Mouse (Mus musculus) lung, postnatal 14 days (tissue): ENCODE data around the gene Ppp2r1b.
A peak's percentile ranks its signal among the peaks of the same experiment; 100 is the strongest.

Experiments used
- DNase-seq: peaks from one replicate; pipeline ENCODE4 v3.0.0; 2021

Gene Ppp2r1b

DNA sequence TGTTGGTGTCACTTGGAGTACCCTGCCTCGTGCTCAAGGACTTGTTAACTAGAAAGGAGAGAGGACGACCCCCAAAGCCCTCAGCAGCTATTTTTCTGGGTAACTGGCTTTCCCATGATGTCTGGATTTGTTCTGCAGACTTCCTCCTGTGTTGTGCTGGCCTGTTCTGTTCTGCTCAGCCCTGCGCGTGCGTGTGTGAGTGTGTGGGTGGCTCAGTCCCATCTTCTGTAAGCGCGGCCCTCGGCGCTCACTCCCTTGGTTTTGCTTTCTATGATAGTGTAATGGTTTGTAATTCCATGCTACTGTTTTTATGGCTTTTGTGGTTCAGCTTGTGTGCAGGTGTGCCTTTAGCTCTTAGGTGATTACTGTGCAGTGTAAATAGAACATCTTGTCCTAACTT, 28.1 kb downstream of the Ppp2r1b start:
- DNase-seq, result no peak

DNA sequence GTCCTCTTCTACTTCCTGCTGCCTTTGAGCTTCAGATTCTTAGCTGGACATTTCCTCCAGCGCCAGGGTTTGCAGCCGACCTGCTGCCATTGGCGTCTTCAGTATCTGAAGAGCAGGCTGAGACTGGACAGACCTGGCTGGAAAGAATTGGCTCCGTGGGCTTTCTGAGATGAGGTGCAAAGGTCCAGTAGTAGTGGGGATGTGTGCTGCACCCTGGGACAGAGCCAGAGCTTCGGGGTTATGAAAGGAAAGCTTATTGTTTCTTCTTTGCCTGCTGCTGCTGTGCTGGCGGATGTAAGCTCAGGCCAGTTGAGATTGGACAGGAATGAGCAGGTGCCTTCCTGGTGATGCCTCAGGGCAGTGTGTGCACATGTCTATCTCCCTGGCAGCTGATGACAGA, 28.9 kb downstream of the Ppp2r1b start:
- DNase-seq, result no peak

DNA sequence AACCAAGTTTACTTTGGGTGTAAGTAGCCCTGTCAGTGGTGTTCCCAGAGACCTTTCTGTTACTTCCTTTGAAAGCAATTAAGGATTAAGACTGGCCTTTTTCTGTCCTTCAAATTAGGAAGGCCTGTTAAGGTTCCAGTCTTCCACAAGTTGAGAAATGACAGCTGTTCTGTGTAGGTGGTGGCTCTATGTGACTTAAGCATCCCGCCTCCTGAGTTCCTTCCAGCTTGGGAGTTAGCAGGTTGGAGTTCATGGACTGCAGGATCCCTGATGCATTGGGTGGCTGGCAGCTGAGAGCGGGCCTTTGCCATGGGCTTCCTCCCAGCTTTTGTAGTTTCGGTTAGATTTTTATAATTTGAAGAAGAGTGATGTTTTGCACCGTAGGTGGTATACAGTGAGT, 30.4 kb downstream of the Ppp2r1b start:
- DNase-seq, result no peak

DNA sequence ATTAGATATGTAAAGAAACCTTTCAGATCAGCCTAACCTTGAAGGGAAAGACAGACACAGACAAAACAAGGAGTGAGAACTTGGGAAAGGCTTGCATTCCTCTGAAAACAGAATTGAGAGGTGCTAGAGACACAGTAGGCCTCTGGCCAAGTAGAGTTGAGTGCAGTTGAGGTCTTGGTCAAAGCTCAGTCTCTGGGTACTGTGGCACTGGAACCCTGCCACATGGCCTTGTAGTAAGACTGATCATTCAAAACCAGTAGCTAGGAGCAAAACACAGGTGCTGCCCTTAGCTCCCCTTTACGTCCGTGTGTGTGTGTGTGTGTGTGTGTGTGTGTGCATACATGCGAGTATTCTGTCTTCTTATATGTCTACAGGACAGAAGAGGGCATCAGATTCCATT, 31.2 kb downstream of the Ppp2r1b start:
- no peak for DNase-seq

DNA sequence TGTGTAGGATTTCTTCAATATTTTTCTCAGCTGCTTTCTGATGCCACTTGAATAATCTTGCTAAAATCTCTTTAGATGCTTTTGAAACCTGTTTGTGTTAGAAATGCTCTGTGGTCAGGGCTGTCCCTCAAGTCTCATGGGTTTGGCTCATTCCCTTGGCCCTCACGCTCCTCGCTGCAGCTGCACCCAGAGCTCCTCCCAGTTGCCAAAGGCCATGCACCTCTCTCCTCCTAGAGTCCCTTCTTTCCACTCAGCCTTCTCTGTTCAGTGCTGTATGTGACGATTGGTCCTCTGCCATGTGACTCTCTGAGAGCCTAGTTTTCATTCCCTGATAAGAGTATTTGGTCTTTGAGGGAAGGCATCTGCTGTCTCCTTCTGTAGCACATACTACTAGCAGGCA, 32.3 kb downstream of the Ppp2r1b start:
- DNase-seq, result no peak

DNA sequence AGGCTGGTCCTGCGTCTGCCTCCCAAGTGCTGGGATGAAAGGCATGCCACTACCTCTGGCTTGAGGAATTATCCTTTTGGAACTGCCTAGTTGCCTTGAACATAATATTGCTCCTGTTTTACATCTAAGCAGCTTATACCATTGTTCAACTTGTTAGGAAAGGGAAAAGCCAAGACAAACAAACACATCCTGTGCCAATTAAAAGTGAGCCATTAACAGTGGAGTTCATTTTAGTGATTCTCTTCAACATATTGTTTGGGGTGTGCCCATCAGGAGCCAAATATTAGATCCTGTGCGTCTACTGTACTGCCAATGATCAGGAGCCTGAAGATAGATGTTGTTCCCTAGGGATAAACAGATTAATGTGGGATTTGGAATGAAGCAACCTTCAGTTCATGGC, 37.1 kb downstream of the Ppp2r1b start:
- no peak for DNase-seq

DNA sequence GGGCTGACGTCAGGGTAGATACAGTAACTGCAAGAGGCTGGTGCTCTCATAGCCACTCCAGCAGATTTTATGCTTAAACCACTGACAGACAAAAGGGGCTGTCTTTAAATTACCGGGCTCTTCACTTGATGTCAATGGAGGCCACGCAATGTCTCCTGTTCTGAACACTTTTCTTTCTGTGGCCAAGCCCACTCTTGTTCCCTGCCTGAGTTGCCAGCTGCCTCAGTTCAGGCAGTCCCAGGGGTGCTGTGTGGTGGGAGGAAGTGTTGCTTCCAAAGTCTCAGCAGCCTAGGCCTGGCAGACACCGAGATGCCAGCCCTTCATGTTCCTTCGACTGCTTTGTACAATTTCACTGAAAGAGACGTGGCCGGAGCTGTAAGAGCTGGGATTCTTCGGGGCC, 39.0 kb downstream of the Ppp2r1b start:
- DNase-seq, result no peak

DNA sequence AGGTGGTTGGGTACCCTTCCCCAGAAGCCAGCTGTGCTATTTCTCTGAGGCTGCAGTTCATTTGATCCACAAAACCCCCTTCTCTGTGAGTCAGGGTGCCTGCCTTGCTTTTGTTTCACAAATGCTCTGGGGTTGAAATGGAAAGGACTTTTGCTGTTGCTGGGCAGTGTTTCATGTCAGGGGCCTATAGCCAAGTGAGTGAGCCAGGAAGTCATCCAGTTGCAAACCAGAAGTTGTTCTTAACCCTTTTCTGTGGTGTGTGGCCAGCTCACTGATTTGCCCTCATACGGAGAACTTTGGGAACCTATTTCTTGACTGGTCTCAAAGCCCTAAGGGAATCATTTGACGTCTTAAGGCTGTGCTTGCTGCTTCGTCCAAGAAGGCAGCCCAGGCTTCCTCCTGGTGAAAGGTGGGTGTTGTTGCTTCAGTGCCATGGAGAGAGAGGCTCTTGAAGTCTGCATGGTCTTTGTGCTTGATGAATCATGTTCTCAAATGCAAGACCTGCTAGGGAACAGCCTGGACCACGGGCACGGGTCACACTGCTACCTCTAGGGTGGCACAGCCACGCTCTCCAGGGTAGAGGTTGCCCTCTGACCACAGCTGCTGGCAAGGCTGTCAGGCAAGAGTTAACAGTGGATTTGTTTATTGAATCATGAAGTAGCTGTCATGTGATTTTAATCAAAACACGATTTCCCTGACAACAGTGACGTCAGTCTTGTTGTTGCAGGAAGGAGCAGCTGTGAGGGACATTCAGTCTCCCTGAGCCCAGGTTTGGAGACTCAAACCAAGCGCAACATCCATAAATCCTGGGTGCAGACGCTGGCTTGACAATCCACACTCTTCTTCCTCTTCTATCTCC, 39.9 kb downstream of the Ppp2r1b start:
- peak; percentile 71 for DNase-seq

DNA sequence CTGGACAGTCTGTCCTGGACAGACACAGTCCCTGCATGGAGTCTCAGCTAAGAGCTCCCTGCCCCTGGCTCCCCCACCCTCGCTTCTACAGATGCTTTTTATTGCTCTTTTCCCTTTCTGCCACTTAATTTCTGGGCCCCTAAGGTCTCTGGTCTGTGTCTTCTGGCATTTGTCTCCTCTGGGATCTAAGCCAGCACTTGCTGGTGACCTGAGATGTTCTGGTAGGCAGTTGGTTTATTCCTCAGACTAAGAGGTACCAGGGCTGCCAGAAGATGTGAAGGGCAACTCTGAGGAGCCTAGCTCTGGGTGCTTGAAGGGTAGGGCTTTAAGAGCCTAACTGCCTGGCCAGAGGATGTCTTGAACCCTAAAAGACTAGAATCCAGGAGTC, 40.5 kb downstream of the Ppp2r1b start:
- no peak for DNase-seq

DNA sequence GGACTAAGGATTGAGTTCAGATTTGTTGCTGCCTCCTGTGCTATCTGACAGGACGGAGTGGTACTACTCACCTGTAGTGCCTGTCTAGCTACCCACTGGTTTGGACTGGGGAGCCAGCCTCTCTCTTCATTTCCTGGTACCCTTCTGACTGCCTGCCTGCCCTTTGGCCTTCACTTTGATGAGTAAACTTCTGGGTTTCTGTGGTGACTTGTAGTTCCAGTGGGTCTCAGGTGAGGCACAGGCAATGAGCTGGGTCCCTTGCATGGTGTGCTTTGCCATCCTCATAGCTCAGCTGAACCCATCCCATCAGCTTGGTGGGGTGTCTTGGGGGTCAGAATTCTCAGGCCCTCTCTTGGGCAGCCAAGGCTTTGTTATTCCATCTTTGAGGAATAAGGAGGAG, 41.8 kb downstream of the Ppp2r1b start:
- no peak for DNase-seq

DNA sequence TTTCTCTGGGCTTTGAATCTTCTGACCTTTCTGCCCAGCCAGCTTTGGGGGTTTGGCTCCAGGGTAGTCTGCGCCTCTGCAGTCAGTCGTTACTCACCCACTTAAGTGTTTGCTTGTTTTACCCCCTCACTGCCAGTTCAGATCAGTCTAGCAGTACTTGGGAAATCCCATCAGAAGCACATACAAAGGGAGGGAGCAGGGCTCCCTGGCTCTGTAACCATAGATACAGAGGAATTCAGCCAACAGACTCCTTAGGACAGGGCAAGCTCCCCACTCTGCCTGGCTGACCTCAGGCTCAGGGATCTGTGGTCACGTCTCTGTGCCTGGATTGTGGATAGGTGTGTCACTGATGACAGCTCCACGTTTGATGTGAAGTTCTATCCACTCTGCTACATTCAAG, 42.2 kb downstream of the Ppp2r1b start:
- peak; percentile 21 for DNase-seq

DNA sequence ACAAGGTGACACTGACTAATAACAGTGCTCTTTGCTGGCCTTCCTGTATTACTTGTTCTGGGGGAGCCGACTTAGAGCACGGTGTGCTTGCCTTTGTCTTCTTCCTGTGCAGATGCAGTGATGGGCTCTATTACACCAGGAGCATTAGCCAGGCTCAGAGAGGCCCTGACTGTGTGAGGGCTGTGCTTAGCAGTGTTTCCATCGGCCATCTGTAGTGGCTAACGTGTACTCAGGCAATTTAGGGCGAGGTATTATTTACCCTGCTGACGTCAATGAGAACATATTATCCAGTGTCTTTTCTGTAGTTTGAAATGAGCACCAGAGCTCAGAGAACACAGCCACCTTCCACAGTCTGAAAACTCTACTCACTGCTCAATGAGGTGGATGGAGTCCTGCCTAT, 44.1 kb downstream of the Ppp2r1b start:
- no peak for DNase-seq

DNA sequence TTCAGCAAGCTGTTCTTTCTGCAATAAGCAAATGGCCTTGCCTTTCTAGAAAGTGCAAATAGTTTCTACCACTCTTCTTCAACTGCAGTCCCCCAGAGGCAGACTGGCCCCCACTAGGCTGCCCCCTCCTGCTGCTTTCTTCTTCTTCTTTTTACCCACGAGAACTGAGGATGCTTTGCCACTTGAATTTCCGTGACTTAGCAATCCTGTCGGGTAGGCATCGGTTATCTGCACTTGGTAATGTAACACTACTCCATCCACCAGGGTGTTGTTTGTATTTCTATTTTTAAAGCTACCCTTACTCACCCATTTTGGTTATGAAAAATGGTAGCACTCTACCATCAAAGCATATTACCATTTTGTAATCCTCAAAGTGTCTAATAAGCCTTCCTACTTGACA, 44.9 kb downstream of the Ppp2r1b start:
- no peak for DNase-seq

DNA sequence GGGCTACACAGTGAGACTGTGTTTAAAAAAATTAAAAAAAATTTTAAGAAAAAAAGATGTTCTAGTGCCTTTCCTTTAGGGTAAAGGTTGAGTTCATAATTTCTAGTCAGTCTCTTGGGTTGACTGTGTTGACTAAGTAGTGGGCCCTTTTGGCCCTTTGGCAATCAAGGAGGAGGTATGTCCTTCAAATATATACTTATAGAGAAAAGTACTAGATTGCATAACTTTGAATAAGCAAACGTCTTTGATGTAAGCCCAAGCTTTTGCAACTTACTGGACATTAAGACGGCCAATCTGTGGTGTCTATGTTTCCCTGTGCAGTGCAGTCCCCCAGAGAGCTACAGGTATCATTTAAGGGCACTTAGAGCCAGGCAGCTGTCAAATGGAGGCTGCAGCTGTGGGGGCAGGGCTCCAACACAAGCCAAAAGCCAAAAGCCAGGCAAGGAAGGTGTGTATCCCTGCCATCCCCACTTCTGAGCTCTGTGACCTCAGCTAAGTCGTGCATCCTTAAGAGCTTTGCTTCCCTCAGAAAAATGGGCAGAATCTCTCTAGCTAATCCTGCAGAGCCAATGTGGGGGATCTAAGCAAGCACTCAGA, 45.5 kb downstream of the Ppp2r1b start:
- DNase-seq, result no peak

DNA sequence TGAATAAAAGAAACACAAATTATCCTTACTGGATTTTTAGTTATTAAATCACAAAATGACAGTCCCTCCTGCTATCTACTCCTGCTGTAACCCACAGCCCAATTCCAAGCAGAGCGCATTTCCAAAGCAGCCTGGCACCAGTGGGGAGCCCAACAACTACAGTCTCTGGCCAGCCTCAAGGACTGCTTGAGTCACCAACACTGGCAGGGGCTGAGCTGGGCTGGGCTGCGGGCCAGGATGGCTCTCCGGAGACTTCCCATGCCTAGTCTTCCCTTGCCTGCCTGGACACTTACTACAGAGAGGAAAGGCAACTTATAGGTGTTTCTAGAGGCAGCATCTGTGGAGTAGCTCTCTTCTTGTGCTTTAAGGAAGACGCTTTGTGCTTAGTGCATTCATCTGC, 48.6 kb downstream of the Ppp2r1b start:
- peak; percentile 70 for DNase-seq

DNA sequence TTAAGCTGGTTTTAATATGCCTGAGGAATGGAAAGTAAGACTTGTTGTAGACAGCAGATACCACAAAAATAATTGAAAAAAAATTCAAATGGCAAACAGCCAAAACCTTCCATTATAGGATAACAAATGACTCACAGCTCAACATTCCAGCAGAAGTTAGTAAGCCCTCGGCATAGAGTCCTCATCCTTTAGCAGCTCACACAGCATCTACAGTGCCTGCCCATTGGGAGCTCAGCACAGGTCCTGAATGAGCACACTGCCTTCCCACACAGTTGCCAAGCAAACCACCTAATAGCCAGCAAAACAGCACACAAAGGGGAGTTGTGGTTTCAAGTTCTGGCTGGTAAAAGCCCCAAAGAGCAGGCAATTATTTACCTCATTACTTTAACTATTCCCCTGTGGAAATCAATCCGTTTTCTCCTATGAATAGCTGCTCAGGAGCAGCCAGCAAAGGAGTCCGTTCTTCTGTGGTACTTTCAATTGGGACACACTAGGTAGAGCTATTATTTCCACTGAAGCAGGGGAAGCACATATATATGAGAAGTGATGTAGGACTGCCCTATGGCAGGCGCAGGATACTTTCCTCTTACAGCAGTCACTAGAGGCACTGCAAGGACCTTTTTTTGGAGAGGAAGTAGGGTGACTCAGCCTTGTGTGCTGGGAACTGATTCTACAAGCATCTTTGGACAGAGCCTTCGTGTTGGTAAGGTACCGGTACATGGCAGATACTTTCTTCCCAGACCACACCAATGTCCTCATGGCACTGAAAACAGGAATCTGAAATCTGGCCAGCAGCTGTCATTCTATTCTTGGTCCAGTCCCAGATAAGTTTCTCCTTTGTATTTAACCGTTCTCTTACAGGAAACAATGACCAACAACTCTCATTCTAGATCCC, 55.2 kb downstream of the Ppp2r1b start:
- DNase-seq, result no peak

DNA sequence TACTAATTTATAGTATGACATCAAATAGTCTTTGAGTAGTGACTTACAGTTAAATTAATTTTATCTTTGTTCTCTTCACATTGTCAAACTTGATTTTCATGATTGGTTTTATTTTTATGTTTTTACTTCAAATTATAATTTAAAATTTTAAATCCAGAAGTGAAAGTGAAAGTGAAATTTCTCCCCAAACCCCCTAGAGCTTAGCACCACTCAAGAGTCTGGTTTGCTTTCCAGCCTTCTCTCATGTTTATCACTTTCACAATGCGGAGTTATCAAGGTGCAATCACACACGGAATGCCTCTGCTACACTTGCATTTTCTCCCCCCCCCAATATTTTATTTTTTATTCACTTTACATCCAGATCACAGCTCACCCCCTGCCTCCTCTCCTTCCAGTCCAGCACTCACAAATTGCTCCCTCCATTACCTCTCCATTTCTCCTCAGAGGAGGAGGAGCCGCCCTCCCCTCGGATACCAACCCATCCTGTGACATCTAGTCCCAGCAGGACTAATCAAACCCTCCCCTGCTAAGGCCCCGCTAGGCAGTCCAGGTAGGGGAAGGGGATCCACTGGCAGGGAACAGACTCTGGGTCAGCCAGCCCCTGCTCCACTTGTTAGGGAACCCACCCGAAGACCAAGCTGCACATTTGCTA, 59.2 kb downstream of the Ppp2r1b start:
- no peak for DNase-seq

DNA sequence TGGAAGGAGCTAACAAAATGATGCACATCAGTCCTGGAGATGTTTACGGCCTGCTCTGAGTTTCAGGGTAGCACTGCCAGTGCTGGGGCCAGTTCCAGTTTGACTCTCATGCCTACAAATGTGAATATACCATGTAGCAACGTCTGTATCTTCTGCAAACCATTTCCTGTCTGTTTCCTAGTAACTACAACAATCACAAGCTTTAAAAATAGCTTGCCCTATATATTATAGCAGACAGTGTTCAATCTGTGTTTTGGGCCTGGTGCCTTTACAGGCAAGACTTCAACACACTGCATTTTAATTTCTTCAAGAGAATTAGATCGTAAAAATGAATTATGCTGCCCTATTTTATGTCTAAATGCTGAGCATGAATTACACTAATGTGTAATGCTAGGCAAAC, 60.2 kb downstream of the Ppp2r1b start:
- DNase-seq, result no peak

DNA sequence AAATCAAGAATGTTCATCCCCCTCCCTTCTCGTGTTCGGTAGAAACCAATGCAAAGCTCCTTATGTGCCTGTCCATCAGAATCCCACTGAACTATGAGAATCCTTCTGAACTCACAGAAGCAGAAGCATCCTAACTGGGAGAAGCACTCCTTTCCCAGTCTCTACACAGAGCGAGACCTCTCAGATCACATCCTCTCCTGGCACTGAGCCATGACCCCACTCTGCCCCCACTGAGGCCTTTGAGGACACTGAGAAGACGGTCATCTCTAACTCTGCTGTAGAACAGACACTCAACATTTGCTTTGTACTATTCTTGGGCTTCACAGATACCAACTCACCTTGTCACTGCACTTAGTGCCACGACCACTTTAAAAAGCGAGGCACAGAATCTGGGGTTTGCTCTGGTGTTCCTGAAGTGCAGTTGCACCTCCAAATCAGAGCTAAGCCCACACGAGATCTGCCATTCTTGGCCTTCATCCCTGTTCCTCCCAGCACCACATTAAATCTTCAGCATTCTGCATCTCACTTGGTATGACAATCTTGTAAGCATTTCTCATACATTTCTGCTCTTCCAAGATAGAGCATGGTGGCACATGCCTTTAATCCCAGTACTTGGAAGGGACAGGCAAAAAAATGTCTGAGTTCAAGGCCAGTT, 66.9 kb downstream of the Ppp2r1b start:
- DNase-seq, result no peak

DNA sequence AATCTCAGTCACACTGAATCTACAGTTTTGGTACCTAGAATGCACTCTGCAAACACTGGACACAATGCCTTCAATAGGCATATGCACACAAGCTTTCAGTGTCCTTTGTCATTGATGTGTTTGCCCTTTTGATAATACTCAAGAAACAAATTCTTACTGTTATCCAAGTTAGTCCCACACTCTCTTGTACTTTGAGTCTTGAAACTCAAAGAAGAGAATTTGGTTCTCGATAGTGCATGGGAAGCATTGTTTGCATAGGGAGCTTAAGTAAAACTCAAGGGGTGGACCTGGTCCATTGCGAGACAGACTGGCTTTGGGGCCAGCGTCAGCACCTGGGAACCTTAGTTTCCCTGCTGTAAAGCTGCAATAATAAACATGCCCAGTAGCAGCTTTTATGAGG, 73.0 kb downstream of the Ppp2r1b start:
- DNase-seq, result no peak

DNA sequence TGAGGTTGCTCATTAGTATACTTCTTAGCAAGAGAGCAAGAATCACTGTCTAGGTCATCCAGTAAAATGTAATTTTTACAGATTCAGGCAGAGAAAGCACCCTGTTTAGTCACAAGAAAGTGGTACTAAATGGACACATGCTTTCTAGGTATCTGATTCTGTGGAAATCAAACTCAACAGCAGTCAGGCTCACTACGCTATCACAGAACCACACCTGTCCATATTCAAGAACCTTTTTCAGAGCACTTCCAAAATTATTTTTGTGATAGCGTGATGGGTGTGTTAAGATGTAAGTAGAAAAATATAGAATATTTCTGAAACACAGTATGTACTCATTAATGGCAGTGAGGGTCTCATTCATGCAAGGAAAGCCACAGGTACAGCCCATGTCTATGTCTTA, 74.5 kb downstream of the Ppp2r1b start:
- DNase-seq, result no peak
